In the genomic region with DNA sequence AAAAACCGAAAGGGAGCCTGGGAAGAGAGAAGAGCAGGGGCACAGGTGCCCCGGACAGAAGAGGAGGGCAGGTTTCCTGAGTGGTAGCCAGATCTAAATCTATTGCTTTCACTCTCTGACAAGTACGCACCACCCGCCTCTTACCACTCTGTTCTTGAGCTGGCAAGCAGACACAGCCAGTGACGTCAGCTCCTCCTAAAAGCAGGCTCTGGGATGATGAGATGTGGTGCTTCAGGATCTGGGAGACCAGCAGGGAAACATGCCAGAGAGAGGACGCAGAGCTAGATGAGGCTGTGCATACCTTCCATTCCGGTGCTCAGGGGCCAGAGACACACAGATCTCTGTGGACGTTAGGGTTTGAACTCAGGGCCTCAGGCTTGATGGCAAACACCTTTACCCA, we compare ENCODE assay signal across 25 mouse cellular contexts. TPM values are rescaled to one million over a fixed set of nuclear protein-coding genes. Genes with fewer than 3 reads are reported as not detected.
DNase-seq lines count a peak whose midpoint lies in the region; ATAC-seq and TF ChIP-seq lines count a peak whose summit lies in the region.
"Had no signal": no experiment of that assay in that cellular context is flagged by ENCODE, and none has a peak within 500 bp of the region (broad histone marks: within the 10 kb centered on the region; RNA-seq: fewer than 3 reads in every experiment).

No protein-coding gene starts in this region.

- WGBS in stomach, postnatal 0 days, result 82% methylated on average over 8 of the region's 8 CpGs

- H3K4me2 ChIP-seq in stomach, postnatal 0 days (replicated peaks; ENCODE audit: low read depth), result no peak overlapping the region
- H3K4me2 ChIP-seq: forebrain, embryonic 15.5 days; heart, embryonic 13.5 days; liver, embryonic 13.5 days; neural tube, embryonic 12.5 days had no signal

- ATAC-seq in stomach, postnatal 0 days (ENCODE audit: low FRiP score, low TSS enrichment), result no peak
- ATAC-seq: forebrain, embryonic 15.5 days had no signal

- intact Hi-C loops in left cerebral cortex, postnatal 10 days (cut with DNase I), result no loop called here

- H3K9ac ChIP-seq in stomach, postnatal 0 days (ENCODE audit: low read length), result no peak overlapping the region
- H3K9ac ChIP-seq: forebrain, embryonic 15.5 days; heart, embryonic 13.5 days; liver, embryonic 13.5 days; neural tube, embryonic 12.5 days had no signal

- no peaks in the 10 kb centered on the region for H3K9me3 ChIP-seq in stomach, postnatal 0 days (ENCODE audit: control insufficient read depth, low read length)
- H3K9me3 ChIP-seq: forebrain, embryonic 15.5 days; heart, embryonic 13.5 days; liver, embryonic 13.5 days; neural tube, embryonic 12.5 days had no signal

- TF ChIP-seq EP300 in stomach, postnatal 0 days (optimal IDR thresholded peaks at IDR 0.05), result no peak

- no peaks in the 10 kb centered on the region for H3K36me3 ChIP-seq in stomach, postnatal 0 days (ENCODE audit: control insufficient read depth, insufficient read depth, low read length)
- H3K36me3 ChIP-seq: forebrain, embryonic 15.5 days; heart, embryonic 13.5 days; liver, embryonic 13.5 days; neural tube, embryonic 12.5 days had no signal

- no peaks in the 10 kb centered on the region for H3K4me1 ChIP-seq in stomach, postnatal 0 days (replicated peaks; ENCODE audit: control insufficient read depth, insufficient read depth)
- H3K4me1 ChIP-seq: forebrain, embryonic 15.5 days; liver, embryonic 13.5 days; megakaryocyte, embryonic 14.5 days; neural tube, embryonic 12.5 days had no signal

- no peak for TF ChIP-seq CTCF in layer of hippocampus, adult 2 months (conservative IDR thresholded peaks at IDR 0.05)
- TF ChIP-seq CTCF in stomach, postnatal 0 days (IDR thresholded peaks at IDR 0.05; ENCODE audit: low read depth), result no peak

- peak; percentile 10 for DNase-seq in layer of hippocampus, adult 11-12 months (ENCODE audit: low spot score)
- no peak for DNase-seq in layer of hippocampus, adult 9-10 months (ENCODE audit: low spot score)
- peak; percentile 19 to 43 for DNase-seq in layer of hippocampus, adult 2 months (ENCODE audit: low spot score in 2 of 2)
- DNase-seq in left cerebral cortex, postnatal 10 days (ENCODE audit: extremely low spot score in 1 of 2, low spot score in 2 of 2), result peak; percentile 17 to 37
- DNase-seq in right cerebral cortex, postnatal 36 days (ENCODE audit: low spot score in 2 of 2), result peak; percentile 14 to 57
- no peak for DNase-seq in stomach, postnatal 0 days (ENCODE audit: low spot score)
- no peak for DNase-seq in yolk sac, embryonic 10.5 days (ENCODE audit: low spot score)
- no peak for DNase-seq in lung, postnatal 25 days (ENCODE audit: low spot score)
- DNase-seq: cerebellum, adult 11-12 months; gastrocnemius, adult 2 months; heart, postnatal 4 days; kidney, adult 18-20 months; kidney, postnatal 14 days; liver, embryonic 13.5 days had no signal

- H3K27me3 ChIP-seq in stomach, postnatal 0 days (ENCODE audit: control insufficient read depth, insufficient read depth, low read length), result no peaks in the 10 kb centered on the region
- H3K27me3 ChIP-seq: heart, embryonic 13.5 days had no signal

- no peak overlapping the region for H3K27ac ChIP-seq in layer of hippocampus, adult 2 months
- H3K27ac ChIP-seq in stomach, postnatal 0 days (replicated peaks), result no peak overlapping the region
- H3K27ac ChIP-seq: forebrain, embryonic 15.5 days; gastrocnemius, adult 2 months; heart, embryonic 13.5 days; liver, embryonic 13.5 days; neural tube, embryonic 12.5 days had no signal

- no peak overlapping the region for H3K4me3 ChIP-seq in layer of hippocampus, adult 2 months
- H3K4me3 ChIP-seq in stomach, postnatal 0 days (ENCODE audit: low read depth, low read length), result no peak overlapping the region
- H3K4me3 ChIP-seq: erythroblast, embryonic 14.5 days; forebrain, embryonic 15.5 days; gastrocnemius, adult 2 months; heart, embryonic 13.5 days; liver, embryonic 13.5 days; megakaryocyte, embryonic 14.5 days; neural tube, embryonic 12.5 days had no signal

RNA-seq across cellular contexts. Expression of a gene that starts 32.1 kb away (rescaled TPM):
- total RNA-seq in layer of hippocampus, adult 2 months (2021), result 10 to 100 TPM; 35.4 to 38.7 TPM
- total RNA-seq in left cerebral cortex, postnatal 10 days (2021), result 10 to 100 TPM; 28.7 to 33.3 TPM
- 2.2 and 2.9 TPM in 2 replicates for polyA plus RNA-seq in stomach, postnatal 0 days (2015; fragmentation: Nextera tagmentation; extraction: Ambion mirVana)

RNA-seq across cellular contexts. Expression of a gene that starts 50.5 kb away (rescaled TPM):
- total RNA-seq in layer of hippocampus, adult 2 months (2021), result not detected
- not detected for total RNA-seq in left cerebral cortex, postnatal 10 days (2021)
- polyA plus RNA-seq in stomach, postnatal 0 days (2015; fragmentation: Nextera tagmentation; extraction: Ambion mirVana), result not detected in 2 replicates
- total RNA-seq: adrenal gland, adult 18-20 months; gastrocnemius, adult 2 months; granulocyte monocyte progenitor cell, adult 5-6 weeks; MEL had no signal
- polyA plus RNA-seq: erythroblast, embryonic 14.5 days; liver, embryonic 13.5 days; lung, embryonic 16.5 days; neural tube, embryonic 12.5 days; small intestine, adult 2 months; stomach, embryonic 14.5 days had no signal

RNA-seq across cellular contexts. Expression of a gene that starts 57.2 kb away (rescaled TPM):
- 1 to 10 TPM; 7.3 to 9.7 TPM for total RNA-seq in layer of hippocampus, adult 2 months (2021)
- total RNA-seq in left cerebral cortex, postnatal 10 days (2021), result 10 to 100 TPM in 1 of 2 experiments, 1 to 10 TPM in 1; 9.7 to 11.1 TPM
- 9.9 and 10.9 TPM in 2 replicates for polyA plus RNA-seq in stomach, postnatal 0 days (2015; fragmentation: Nextera tagmentation; extraction: Ambion mirVana)

Comparison
In these comparisons a context has a peak if more than half of its experiments do, and no peak if none do; other contexts are left out.
1. DNase-seq: peak in layer of hippocampus, adult 11-12 months (single experiment), layer of hippocampus, adult 2 months (2 of 2), left cerebral cortex, postnatal 10 days (2 of 2) and right cerebral cortex, postnatal 36 days (2 of 2); none in layer of hippocampus, adult 9-10 months (single experiment), stomach, postnatal 0 days (single experiment), yolk sac, embryonic 10.5 days (single experiment) and lung, postnatal 25 days (single experiment).